Mouse (Mus musculus): ENCODE measurements around the gene Nptx1. TPM values are rescaled to one million over a fixed set of nuclear protein-coding genes. Genes with fewer than 3 reads are reported as not detected.

Gene Nptx1
- total RNA-seq (2014; rRNA removed) (0.07 and 0.09 TPM in 2 replicates), polyA plus RNA-seq (2012; rRNA removed) (0.09 and 0.15 TPM in 2 replicates)

GRCm38 (mm10) chr11:119547183-119547921, at the start of gene Nptx1:
Nptx1 (minus strand) TSS chr11:119547753.
- peaks cover 6% of the 10 kb centered on the region for H3K4me1 ChIP-seq (ENCODE audit: control insufficient read depth, insufficient read depth, low read length)
- peak within 1 kb of the TSS; percentile 64 for H3K9ac ChIP-seq (ENCODE audit: low read depth, low read length)
- H3K79me2 ChIP-seq (ENCODE audit: control insufficient read depth, insufficient read depth, low read length): no peaks in the 10 kb centered on the region
- no peaks in the 10 kb centered on the region for H3K36me3 ChIP-seq (ENCODE audit: control insufficient read depth, insufficient read depth, low read length)
- TF ChIP-seq POLR2A (IDR thresholded peaks at IDR 0.05; ENCODE audit: extremely low read depth, insufficient read depth, low read length): no peak
- no peak for TF ChIP-seq CTCF (IDR thresholded peaks at IDR 0.05; ENCODE audit: low read depth, low read length)
- peak within 1 kb of the TSS; percentile 62; the same call in 1 of the 2 replicates for H3K4me3 ChIP-seq (ENCODE audit: insufficient read depth, low read depth, low read length)
- under 1% methylated on average over 90 of the region's 90 CpGs for WGBS
- no peak for DNase-seq (ENCODE audit: extremely low read depth, low read depth, low spot score)
- H3K27me3 ChIP-seq (ENCODE audit: control insufficient read depth, insufficient read depth, low read length): peaks cover 41% of the 10 kb centered on the region
- H3K27ac ChIP-seq (replicated peaks; ENCODE audit: insufficient read depth, low read depth, low read length): no peak within 1 kb of the TSS

GRCm38 (mm10) chr11:119593966-119594365, 46.4 kb upstream of the Nptx1 start:
- DNase-seq (ENCODE audit: extremely low read depth, low read depth, low spot score): no peak
- Histone ChIP-seq H3K36me3 (ENCODE audit: control insufficient read depth, insufficient read depth, low read length) (no peaks in the 10 kb centered on the region), H3K27me3 (ENCODE audit: control insufficient read depth, insufficient read depth, low read length) (no peaks in the 10 kb centered on the region), H3K4me1 (ENCODE audit: control insufficient read depth, insufficient read depth, low read length) (no peaks in the 10 kb centered on the region), H3K9ac (ENCODE audit: low read depth, low read length) (no peak overlapping the region), H3K79me2 (ENCODE audit: control insufficient read depth, insufficient read depth, low read length) (no peaks in the 10 kb centered on the region), H3K4me3 (ENCODE audit: insufficient read depth, low read depth, low read length) (no peak overlapping the region), H3K27ac (replicated peaks; ENCODE audit: insufficient read depth, low read depth, low read length) (no peak overlapping the region)
- no peak for TF ChIP-seq CTCF (IDR thresholded peaks at IDR 0.05; ENCODE audit: low read depth, low read length)
- no peak for TF ChIP-seq POLR2A (IDR thresholded peaks at IDR 0.05; ENCODE audit: extremely low read depth, insufficient read depth, low read length)
- WGBS: 46% methylated on average over 3 of the region's 3 CpGs

DNA sequence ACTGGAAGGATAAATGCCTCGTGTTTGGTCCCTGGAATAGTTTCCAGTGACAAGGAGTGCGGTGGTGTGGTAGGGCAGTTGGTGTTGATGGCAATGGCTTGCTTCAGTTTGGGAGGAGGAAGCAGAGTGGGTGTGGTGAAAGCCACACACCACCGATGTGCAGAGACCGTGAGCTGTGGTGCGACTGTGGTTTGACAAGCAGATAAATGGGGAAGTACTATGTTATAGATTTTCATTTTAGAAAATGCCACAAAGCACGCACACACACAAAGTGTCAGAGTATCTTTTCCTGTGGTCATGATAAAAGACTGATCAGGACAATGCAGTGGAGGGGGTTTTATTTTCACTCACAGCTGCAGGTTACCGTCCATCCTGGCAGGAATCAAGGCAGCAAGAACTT, 41.7 kb upstream of the Nptx1 start:
- H3K27me3 ChIP-seq (ENCODE audit: control insufficient read depth, insufficient read depth, low read length): no peaks in the 10 kb centered on the region
- no peak for TF ChIP-seq POLR2A (IDR thresholded peaks at IDR 0.05; ENCODE audit: extremely low read depth, insufficient read depth, low read length)
- no peak for TF ChIP-seq CTCF (IDR thresholded peaks at IDR 0.05; ENCODE audit: low read depth, low read length)
- no peaks in the 10 kb centered on the region for H3K36me3 ChIP-seq (ENCODE audit: control insufficient read depth, insufficient read depth, low read length)
- DNase-seq (ENCODE audit: extremely low read depth, low read depth, low spot score): no peak
- H3K4me3 ChIP-seq (ENCODE audit: insufficient read depth, low read depth, low read length): no peak overlapping the region
- H3K9ac ChIP-seq (ENCODE audit: low read depth, low read length): no peak overlapping the region
- no peak overlapping the region for H3K27ac ChIP-seq (replicated peaks; ENCODE audit: insufficient read depth, low read depth, low read length)
- no peaks in the 10 kb centered on the region for H3K79me2 ChIP-seq (ENCODE audit: control insufficient read depth, insufficient read depth, low read length)
- 73% methylated on average over 7 of the region's 7 CpGs for WGBS
- no peaks in the 10 kb centered on the region for H3K4me1 ChIP-seq (ENCODE audit: control insufficient read depth, insufficient read depth, low read length)

GRCm38 (mm10) chr11:119587112-119587511, 39.6 kb upstream of the Nptx1 start:
- H3K79me2 ChIP-seq (ENCODE audit: control insufficient read depth, insufficient read depth, low read length): no peaks in the 10 kb centered on the region
- H3K4me3 ChIP-seq (ENCODE audit: insufficient read depth, low read depth, low read length): no peak overlapping the region
- H3K36me3 ChIP-seq (ENCODE audit: control insufficient read depth, insufficient read depth, low read length): no peaks in the 10 kb centered on the region
- 74% methylated on average over 5 of the region's 5 CpGs for WGBS
- H3K27ac ChIP-seq (replicated peaks; ENCODE audit: insufficient read depth, low read depth, low read length): no peak overlapping the region
- DNase-seq (ENCODE audit: extremely low read depth, low read depth, low spot score): no peak
- H3K4me1 ChIP-seq (ENCODE audit: control insufficient read depth, insufficient read depth, low read length): no peaks in the 10 kb centered on the region
- H3K27me3 ChIP-seq (ENCODE audit: control insufficient read depth, insufficient read depth, low read length): no peaks in the 10 kb centered on the region
- TF ChIP-seq POLR2A (IDR thresholded peaks at IDR 0.05; ENCODE audit: extremely low read depth, insufficient read depth, low read length) (no peak), CTCF (IDR thresholded peaks at IDR 0.05; ENCODE audit: low read depth, low read length) (no peak)
- no peak overlapping the region for H3K9ac ChIP-seq (ENCODE audit: low read depth, low read length)

- Histone ChIP-seq H3K36me3 (ENCODE audit: control insufficient read depth, insufficient read depth, low read length) (no peaks in the 10 kb centered on the region), H3K27ac (replicated peaks; ENCODE audit: insufficient read depth, low read depth, low read length) (no peak overlapping the region), H3K9ac (ENCODE audit: low read depth, low read length) (no peak overlapping the region), H3K79me2 (ENCODE audit: control insufficient read depth, insufficient read depth, low read length) (no peaks in the 10 kb centered on the region), H3K4me1 (ENCODE audit: control insufficient read depth, insufficient read depth, low read length) (no peaks in the 10 kb centered on the region), H3K4me3 (ENCODE audit: insufficient read depth, low read depth, low read length) (no peak overlapping the region), H3K27me3 (ENCODE audit: control insufficient read depth, insufficient read depth, low read length) (no peaks in the 10 kb centered on the region)
- no peak for DNase-seq (ENCODE audit: extremely low read depth, low read depth, low spot score)
- WGBS: 79% methylated on average over 4 of the region's 4 CpGs
- TF ChIP-seq CTCF (IDR thresholded peaks at IDR 0.05; ENCODE audit: low read depth, low read length) (no peak), POLR2A (IDR thresholded peaks at IDR 0.05; ENCODE audit: extremely low read depth, insufficient read depth, low read length) (no peak)
These were observed 39.0 kb upstream of the Nptx1 start for GRCm38 (mm10) chr11:119586511-119586910.

DNA sequence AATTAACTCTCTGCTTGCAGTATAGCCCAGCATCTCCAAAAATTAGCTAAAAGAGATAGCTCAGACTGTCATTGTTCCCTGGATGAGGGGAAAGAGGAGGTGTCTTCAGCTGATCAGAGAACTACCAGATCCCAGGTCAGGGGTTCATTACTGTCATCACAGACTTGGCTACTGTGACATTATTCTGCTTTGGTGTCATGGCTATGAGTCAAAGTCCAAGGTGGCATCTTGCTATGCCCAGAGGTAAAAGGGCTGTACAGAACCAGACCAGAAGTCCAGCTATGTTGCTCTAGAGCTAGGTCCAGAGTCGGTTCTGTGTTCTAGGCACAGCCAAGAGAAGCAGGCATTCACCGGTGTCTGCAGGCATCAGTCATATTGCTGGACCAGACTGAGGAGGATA, 30.2 kb upstream of the Nptx1 start:
- Histone ChIP-seq H3K27me3 (ENCODE audit: control insufficient read depth, insufficient read depth, low read length) (no peaks in the 10 kb centered on the region), H3K9ac (ENCODE audit: low read depth, low read length) (no peak overlapping the region), H3K4me1 (ENCODE audit: control insufficient read depth, insufficient read depth, low read length) (peaks cover 9% of the 10 kb centered on the region; the same call in 1 of the 2 replicates), H3K36me3 (ENCODE audit: control insufficient read depth, insufficient read depth, low read length) (no peaks in the 10 kb centered on the region), H3K4me3 (ENCODE audit: insufficient read depth, low read depth, low read length) (no peak overlapping the region), H3K79me2 (ENCODE audit: control insufficient read depth, insufficient read depth, low read length) (no peaks in the 10 kb centered on the region), H3K27ac (replicated peaks; ENCODE audit: insufficient read depth, low read depth, low read length) (peak overlapping the region; percentile 5; the same call in 1 of the 2 replicates)
- TF ChIP-seq CTCF (IDR thresholded peaks at IDR 0.05; ENCODE audit: low read depth, low read length) (no peak), POLR2A (IDR thresholded peaks at IDR 0.05; ENCODE audit: extremely low read depth, insufficient read depth, low read length) (no peak)
- WGBS: 27% methylated on average over 2 of the region's 2 CpGs
- peak; percentile 98 for DNase-seq (ENCODE audit: extremely low read depth, low read depth, low spot score)
